Mouse (Mus musculus): ENCODE results near the gene Clps. TPM values are rescaled to one million over a fixed set of nuclear protein-coding genes. Genes with fewer than 3 reads are reported as not detected.

Gene Clps
- polyA plus RNA-seq, 1 experiment = not detected

- H3K27ac ChIP-seq (ENCODE audit: insufficient read depth, low read length) = no peak within 1 kb of the TSS
- TF ChIP-seq CTCF (IDR thresholded peaks at IDR 0.05; ENCODE audit: extremely low read depth, insufficient read depth, low read length) (no peak), POLR2A (IDR thresholded peaks at IDR 0.05; ENCODE audit: extremely low read depth, insufficient read depth, low read length) (no peak)
- no peak within 1 kb of the TSS for H3K4me3 ChIP-seq (ENCODE audit: insufficient read depth, low read length)
- peaks cover 1% of the 10 kb centered on the region; the same call in 1 of the 2 replicates for H3K4me1 ChIP-seq (ENCODE audit: control insufficient read depth, insufficient read depth, low read length)
These were observed 30.1 kb downstream of the Clps start, which contains the start of gene Armc12 for GRCm38 (mm10) chr17:28530506-28530905. Gene Armc12, plus strand, starts transcription at chr17:28530806.

- no peak overlapping the region for H3K4me3 ChIP-seq (ENCODE audit: insufficient read depth, low read length)
- H3K4me1 ChIP-seq (ENCODE audit: control insufficient read depth, insufficient read depth, low read length) = peaks cover 1% of the 10 kb centered on the region; the same call in 1 of the 2 replicates
- no peak for TF ChIP-seq CTCF (IDR thresholded peaks at IDR 0.05; ENCODE audit: extremely low read depth, insufficient read depth, low read length)
- no peak for TF ChIP-seq POLR2A (IDR thresholded peaks at IDR 0.05; ENCODE audit: extremely low read depth, insufficient read depth, low read length)
- H3K27ac ChIP-seq (ENCODE audit: insufficient read depth, low read length) = no peak overlapping the region
These were observed 31.4 kb downstream of the Clps start for GRCm38 (mm10) chr17:28529116-28529515.

GRCm38 (mm10) chr17:28528043-28528351 lies 32.6 kb downstream of the Clps start:
- Histone ChIP-seq H3K4me3 (ENCODE audit: insufficient read depth, low read length) (no peak overlapping the region), H3K4me1 (ENCODE audit: control insufficient read depth, insufficient read depth, low read length) (peaks cover 3% of the 10 kb centered on the region; the same call in 1 of the 2 replicates), H3K27ac (ENCODE audit: insufficient read depth, low read length) (no peak overlapping the region)
- TF ChIP-seq POLR2A (IDR thresholded peaks at IDR 0.05; ENCODE audit: extremely low read depth, insufficient read depth, low read length) (no peak), CTCF (IDR thresholded peaks at IDR 0.05; ENCODE audit: extremely low read depth, insufficient read depth, low read length) (peak; percentile 88)

- Histone ChIP-seq H3K4me1 (ENCODE audit: control insufficient read depth, insufficient read depth, low read length) (peaks cover 3% of the 10 kb centered on the region; the same call in 1 of the 2 replicates), H3K4me3 (ENCODE audit: insufficient read depth, low read length) (no peak overlapping the region), H3K27ac (ENCODE audit: insufficient read depth, low read length) (no peak overlapping the region)
- TF ChIP-seq POLR2A (IDR thresholded peaks at IDR 0.05; ENCODE audit: extremely low read depth, insufficient read depth, low read length) = no peak
- no peak for TF ChIP-seq CTCF (IDR thresholded peaks at IDR 0.05; ENCODE audit: extremely low read depth, insufficient read depth, low read length)
These were observed 33.2 kb downstream of the Clps start for GRCm38 (mm10) chr17:28527184-28528042.

GRCm38 (mm10) chr17:28524831-28525430 lies 35.6 kb downstream of the Clps start:
- H3K4me1 ChIP-seq (ENCODE audit: control insufficient read depth, insufficient read depth, low read length) = peaks cover 9% of the 10 kb centered on the region; the same call in 1 of the 2 replicates
- H3K4me3 ChIP-seq (ENCODE audit: insufficient read depth, low read length) = no peak overlapping the region
- H3K27ac ChIP-seq (ENCODE audit: insufficient read depth, low read length) = no peak overlapping the region
- TF ChIP-seq CTCF (IDR thresholded peaks at IDR 0.05; ENCODE audit: extremely low read depth, insufficient read depth, low read length) = no peak
- TF ChIP-seq POLR2A (IDR thresholded peaks at IDR 0.05; ENCODE audit: extremely low read depth, insufficient read depth, low read length) = no peak

- no peak overlapping the region for H3K27ac ChIP-seq (ENCODE audit: insufficient read depth, low read length)
- TF ChIP-seq POLR2A (IDR thresholded peaks at IDR 0.05; ENCODE audit: extremely low read depth, insufficient read depth, low read length) (0 out of 2 replicates have a peak, but pooled peaks have one; percentile 1), CTCF (IDR thresholded peaks at IDR 0.05; ENCODE audit: extremely low read depth, insufficient read depth, low read length) (no peak)
These were observed 36.4 kb downstream of the Clps start for GRCm38 (mm10) chr17:28524009-28524695.

GRCm38 (mm10) chr17:28523355-28524008 lies 37.1 kb downstream of the Clps start:
- peak overlapping the region; percentile 65 for H3K4me3 ChIP-seq (ENCODE audit: insufficient read depth, low read length)
- no peak for TF ChIP-seq CTCF (IDR thresholded peaks at IDR 0.05; ENCODE audit: extremely low read depth, insufficient read depth, low read length)
- 0 out of 2 replicates have a peak, but pooled peaks have one; percentile 5 for TF ChIP-seq POLR2A (IDR thresholded peaks at IDR 0.05; ENCODE audit: extremely low read depth, insufficient read depth, low read length)
- peaks cover 9% of the 10 kb centered on the region; the same call in 1 of the 2 replicates for H3K4me1 ChIP-seq (ENCODE audit: control insufficient read depth, insufficient read depth, low read length)
- H3K27ac ChIP-seq (ENCODE audit: insufficient read depth, low read length) = peak overlapping the region; percentile 98

More at GRCm38 (mm10) chr17:28524009-28524695, 36.4 kb downstream of the Clps start:
- Histone ChIP-seq H3K4me1 (ENCODE audit: control insufficient read depth, insufficient read depth, low read length) (peaks cover 9% of the 10 kb centered on the region; the same call in 1 of the 2 replicates), H3K4me3 (ENCODE audit: insufficient read depth, low read length) (no peak overlapping the region; the same call in 1 of the 2 replicates)

GRCm38 (mm10) chr17:28522623-28523354 lies 37.8 kb downstream of the Clps start:
- Histone ChIP-seq H3K4me1 (ENCODE audit: control insufficient read depth, insufficient read depth, low read length) (peaks cover 10% of the 10 kb centered on the region; the same call in 1 of the 2 replicates), H3K27ac (ENCODE audit: insufficient read depth, low read length) (peak overlapping the region; percentile 98)
- no peak for TF ChIP-seq CTCF (IDR thresholded peaks at IDR 0.05; ENCODE audit: extremely low read depth, insufficient read depth, low read length)
- TF ChIP-seq POLR2A (IDR thresholded peaks at IDR 0.05; ENCODE audit: extremely low read depth, insufficient read depth, low read length) = peak; percentile 99

More at GRCm38 (mm10) chr17:28522623-28523354, 37.8 kb downstream of the Clps start:
- H3K4me3 ChIP-seq (ENCODE audit: insufficient read depth, low read length) = peak overlapping the region; percentile 65

All from cortical plate, adult 2 months (tissue).